Mouse (Mus musculus) spleen, adult 2 months (tissue): ENCODE measurements at regions not wholly inside any gene's neighbourhood (a gene's known extent, or its start where the extent isn't known, plus 50 kb on each side); places are given as distances from the start of the nearest gene placed in this dataset.

Source experiments
- DNase-seq, 2 experiments: peaks; one replicate each; pipeline versions ENCODE4 v3.0.0 to v3.0.0-alpha.2; 2012 to 2021; ENCODE audit warnings: low spot score in 2 of 2, low read depth in 1 of 2
- H3K27ac ChIP-seq: fragments of 200-500 bp; 2 replicates; pipeline ENCODE4 v1.5.1; 2012; ENCODE audit warnings: low read length, inconsistent platforms; ENCODE audit not compliant: insufficient read depth
- H3K27me3 ChIP-seq: fragments of 200-500 bp; 2 replicates; pipeline ENCODE4 v1.6.1; 2012; ENCODE audit warnings: mild to moderate bottlenecking, moderate library complexity, low read length, inconsistent platforms; ENCODE audit not compliant: control insufficient read depth, insufficient read depth
- H3K36me3 ChIP-seq: fragments of 200-500 bp; 2 replicates; pipeline ENCODE4 v1.6.1; 2012; ENCODE audit warnings: mild to moderate bottlenecking, low read length, inconsistent platforms; ENCODE audit not compliant: control insufficient read depth, insufficient read depth
- H3K4me1 ChIP-seq: fragments of 200-500 bp; 2 replicates; pipeline ENCODE4 v1.6.1; 2011; ENCODE audit warnings: inconsistent platforms; ENCODE audit not compliant: control insufficient read depth, insufficient read depth, insufficient read length
- H3K4me3 ChIP-seq: fragments of 200-500 bp; 2 replicates; pipeline ENCODE4 v1.5.1; 2011; ENCODE audit warnings: mild to moderate bottlenecking, inconsistent platforms; ENCODE audit not compliant: insufficient read depth, insufficient read length; ENCODE audit errors: extremely low read depth
- CTCF ChIP-seq: fragments of 200-500 bp; IDR thresholded peaks from 2 replicates; pipeline ENCODE4 v1.5.1; 2011; ENCODE audit warnings: mild to moderate bottlenecking, inconsistent platforms; ENCODE audit not compliant: insufficient read depth, insufficient read length, insufficient replicate concordance; ENCODE audit errors: extremely low read depth
- POLR2A ChIP-seq: fragments of 200-500 bp; IDR thresholded peaks from 2 replicates; pipeline ENCODE4 v1.6.1; 2011; ENCODE audit warnings: low read depth, low read length, inconsistent platforms
- WGBS: fragments of 180-500 bp; shearing (Covaris S2); methylation state at CpG from one replicate; pipeline ENCODE4 v1.1.7; 2018; 5-methylcytosine and 5-hydroxymethylcytosine counted together

- H3K4me3 ChIP-seq = no peak overlapping the region
- H3K4me1 ChIP-seq = no peaks in the 10 kb centered on the region
- H3K27ac ChIP-seq = no peak overlapping the region
- no peaks in the 10 kb centered on the region for H3K27me3 ChIP-seq
- H3K36me3 ChIP-seq = no peaks in the 10 kb centered on the region
- TF ChIP-seq POLR2A (no peak), CTCF (no peak)
- DNase-seq = no peak
- WGBS = 84% methylated on average over 3 of the region's 3 CpGs
These were observed 355.3 kb upstream of the Fam98a start for GRCm38 (mm10) chr17:75907085-75907484.

- no peaks in the 10 kb centered on the region for H3K4me1 ChIP-seq
- H3K27ac ChIP-seq = no peak overlapping the region
- H3K27me3 ChIP-seq = no peaks in the 10 kb centered on the region
- no peaks in the 10 kb centered on the region for H3K36me3 ChIP-seq
- DNase-seq = no peak
- 80% methylated on average over 3 of the region's 3 CpGs for WGBS
- no peak overlapping the region for H3K4me3 ChIP-seq
- TF ChIP-seq POLR2A (no peak), CTCF (no peak)
These were observed 354.9 kb upstream of the Fam98a start for GRCm38 (mm10) chr17:75906643-75907042.

- TF ChIP-seq CTCF = no peak
- TF ChIP-seq POLR2A = no peak
- Histone ChIP-seq H3K36me3 (no peaks in the 10 kb centered on the region), H3K4me1 (no peaks in the 10 kb centered on the region), H3K27me3 (no peaks in the 10 kb centered on the region), H3K4me3 (no peak overlapping the region), H3K27ac (no peak overlapping the region)
- DNase-seq = no peak
- 76% methylated on average over 6 of the region's 6 CpGs for WGBS
These were observed 343.7 kb upstream of the Fam98a start for GRCm38 (mm10) chr17:75895436-75895835.

GRCm38 (mm10) chr17:75894934-75895333 is 343.2 kb upstream of the Fam98a start:
- H3K27ac ChIP-seq = no peak overlapping the region
- H3K4me1 ChIP-seq = no peaks in the 10 kb centered on the region
- no peak for DNase-seq
- no peak overlapping the region for H3K4me3 ChIP-seq
- TF ChIP-seq POLR2A (no peak), CTCF (no peak)
- H3K27me3 ChIP-seq = no peaks in the 10 kb centered on the region
- no peaks in the 10 kb centered on the region for H3K36me3 ChIP-seq
- WGBS = 82% methylated on average over 4 of the region's 4 CpGs

GRCm38 (mm10) chr17:75893559-75893958 is 341.8 kb upstream of the Fam98a start:
- TF ChIP-seq CTCF = no peak
- no peak for TF ChIP-seq POLR2A
- no peak overlapping the region for H3K4me3 ChIP-seq
- no peak for DNase-seq
- H3K27me3 ChIP-seq = no peaks in the 10 kb centered on the region
- H3K36me3 ChIP-seq = no peaks in the 10 kb centered on the region
- H3K4me1 ChIP-seq = no peaks in the 10 kb centered on the region
- H3K27ac ChIP-seq = no peak overlapping the region
- 63% methylated on average over 1 of the region's 1 CpGs for WGBS

- Histone ChIP-seq H3K27me3 (no peaks in the 10 kb centered on the region), H3K27ac (no peak overlapping the region), H3K4me3 (no peak overlapping the region), H3K4me1 (no peaks in the 10 kb centered on the region), H3K36me3 (no peaks in the 10 kb centered on the region)
- DNase-seq = no peak
- 92% methylated on average over 4 of the region's 4 CpGs for WGBS
- TF ChIP-seq POLR2A (no peak), CTCF (no peak)
These were observed 340.4 kb upstream of the Fam98a start for GRCm38 (mm10) chr17:75892156-75892555.

GRCm38 (mm10) chr17:75891564-75891963 is 339.8 kb upstream of the Fam98a start:
- H3K36me3 ChIP-seq = no peaks in the 10 kb centered on the region
- 71% methylated on average over 4 of the region's 4 CpGs for WGBS
- no peaks in the 10 kb centered on the region for H3K27me3 ChIP-seq
- no peak overlapping the region for H3K27ac ChIP-seq
- H3K4me3 ChIP-seq = no peak overlapping the region
- TF ChIP-seq POLR2A (no peak), CTCF (no peak)
- no peak for DNase-seq
- no peaks in the 10 kb centered on the region for H3K4me1 ChIP-seq
